Comparison of ENCODE assay signal across 7 mouse cellular contexts in genomic region chr8:111875758-111876157, GRCm38 (mm10). TPM values are rescaled to one million over a fixed set of nuclear protein-coding genes. Genes with fewer than 3 reads are reported as not detected.
DNase-seq lines count a peak whose midpoint lies in the region; ATAC-seq and TF ChIP-seq lines count a peak whose summit lies in the region.

No protein-coding gene starts in this region.

- dilution Hi-C loops in CH12.LX (cut with MboI; ENCODE audit: extremely low pct_ligation_motif_present, extremely low pct_unique_long_range_greater_than_20kb, low sequenced_read_pairs), result no loop called here

- TF ChIP-seq EP300 in CH12.LX (IDR thresholded peaks at IDR 0.05; ENCODE audit: low read length), result no peak

- H3K4me2 ChIP-seq in CH12.LX (ENCODE audit: insufficient read depth, low read depth, poor library complexity, severe bottlenecking), result peak overlapping the region; percentile 77
- peak overlapping the region; percentile 76 for H3K4me2 ChIP-seq in forebrain, embryonic 14.5 days (ENCODE audit: low read length)
- peak overlapping the region; percentile 83 for H3K4me2 ChIP-seq in kidney, embryonic 15.5 days
- peak overlapping the region; percentile 66 for H3K4me2 ChIP-seq in midbrain, embryonic 14.5 days (ENCODE audit: low read length)

- no peak for TF ChIP-seq CTCF in CH12.LX (conservative IDR thresholded peaks at IDR 0.05 in 1 of 2, IDR thresholded peaks at IDR 0.05 in 1 of 2; ENCODE audit: low read depth in 2 of 2, low read length in 2 of 2)

- H3K27me3 ChIP-seq in CH12.LX (replicated peaks), result no peaks in the 10 kb centered on the region
- H3K27me3 ChIP-seq in forebrain, embryonic 14.5 days (replicated peaks; ENCODE audit: control insufficient read depth, insufficient read depth, low read length), result no peaks in the 10 kb centered on the region
- H3K27me3 ChIP-seq in kidney, embryonic 15.5 days, result no peaks in the 10 kb centered on the region
- no peaks in the 10 kb centered on the region for H3K27me3 ChIP-seq in midbrain, embryonic 14.5 days (ENCODE audit: control insufficient read depth, insufficient read depth, low read length)

- DNase-seq in 3T3-L1 (ENCODE audit: low read depth, low spot score), result peak; percentile 27
- DNase-seq in CH12.LX (ENCODE audit: extremely low read depth), result no peak
- DNase-seq in forebrain, embryonic 14.5 days (ENCODE audit: low spot score), result no peak
- DNase-seq in midbrain, embryonic 14.5 days, result no peak
- no peak for DNase-seq in urinary bladder, postnatal 10 days (ENCODE audit: low spot score)
- no peak for DNase-seq in spleen, adult 12 weeks (ENCODE audit: low spot score)

- no peak for TF ChIP-seq RAD21 in CH12.LX (IDR thresholded peaks at IDR 0.05; ENCODE audit: low read depth, low read length)

- no peaks in the 10 kb centered on the region for H3K79me2 ChIP-seq in CH12.LX (replicated peaks; ENCODE audit: control insufficient read depth, extremely low read depth, insufficient read depth, poor library complexity, severe bottlenecking)

- no peak for TF ChIP-seq POLR2A in CH12.LX (IDR thresholded peaks at IDR 0.05; ENCODE audit: low read depth, low read length)

- 28% methylated on average over 9 of the region's 9 CpGs for WGBS in forebrain, embryonic 14.5 days
- WGBS in kidney, embryonic 15.5 days, result 12% methylated on average over 9 of the region's 9 CpGs
- 34% methylated on average over 9 of the region's 9 CpGs for WGBS in midbrain, embryonic 14.5 days

- ATAC-seq in forebrain, embryonic 14.5 days, result no peak
- ATAC-seq in kidney, embryonic 15.5 days (replicated peaks; ENCODE audit: low FRiP score), result no peak
- ATAC-seq in midbrain, embryonic 14.5 days (ENCODE audit: low FRiP score, low TSS enrichment), result peak; percentile 3; the same call in 1 of the 2 replicates

- H3K9ac ChIP-seq in CH12.LX (ENCODE audit: insufficient read depth, low read depth), result peak overlapping the region; percentile 57
- H3K9ac ChIP-seq in forebrain, embryonic 14.5 days (ENCODE audit: low read length), result peak overlapping the region; percentile 68
- H3K9ac ChIP-seq in kidney, embryonic 15.5 days, result peak overlapping the region; percentile 73
- no peak overlapping the region; the same call in 1 of the 2 replicates for H3K9ac ChIP-seq in midbrain, embryonic 14.5 days (replicated peaks; ENCODE audit: low read length)

- H3K4me3 ChIP-seq in CH12.LX (replicated peaks in 1 of 3; ENCODE audit: low read depth in 2 of 3, low read length in 2 of 3, poor library complexity in 1 of 3), result peak overlapping the region; percentile 73 to 92 (median 77)
- H3K4me3 ChIP-seq in forebrain, embryonic 14.5 days (ENCODE audit: low read depth, low read length), result peak overlapping the region; percentile 73
- peak overlapping the region; percentile 95 for H3K4me3 ChIP-seq in kidney, embryonic 15.5 days (replicated peaks)
- H3K4me3 ChIP-seq in midbrain, embryonic 14.5 days (replicated peaks; ENCODE audit: low read depth, low read length), result peak overlapping the region; percentile 72

- H3K27ac ChIP-seq in CH12.LX (ENCODE audit: insufficient read depth, low read depth), result no peak overlapping the region
- no peak overlapping the region for H3K27ac ChIP-seq in forebrain, embryonic 14.5 days (ENCODE audit: low read depth, low read length)
- peak overlapping the region; percentile 93 for H3K27ac ChIP-seq in kidney, embryonic 15.5 days
- no peak overlapping the region for H3K27ac ChIP-seq in midbrain, embryonic 14.5 days (replicated peaks; ENCODE audit: low read depth, low read length)

- no peaks in the 10 kb centered on the region for H3K9me3 ChIP-seq in CH12.LX (replicated peaks; ENCODE audit: low read length)
- no peaks in the 10 kb centered on the region for H3K9me3 ChIP-seq in forebrain, embryonic 14.5 days (replicated peaks; ENCODE audit: control insufficient read depth, low read length)
- H3K9me3 ChIP-seq in kidney, embryonic 15.5 days (replicated peaks), result no peaks in the 10 kb centered on the region
- no peaks in the 10 kb centered on the region for H3K9me3 ChIP-seq in midbrain, embryonic 14.5 days (ENCODE audit: control insufficient read depth, low read length)

- H3K4me1 ChIP-seq in CH12.LX (ENCODE audit: control insufficient read depth in 1 of 2, insufficient read depth in 2 of 2), result peaks cover 4 to 9% of the 10 kb centered on the region in 2 experiments; a peak in 3 of 4 replicates
- H3K4me1 ChIP-seq in forebrain, embryonic 14.5 days (ENCODE audit: control insufficient read depth, insufficient read depth, low read length), result peaks cover 5% of the 10 kb centered on the region
- peaks cover 14% of the 10 kb centered on the region for H3K4me1 ChIP-seq in kidney, embryonic 15.5 days
- no peaks in the 10 kb centered on the region for H3K4me1 ChIP-seq in midbrain, embryonic 14.5 days (ENCODE audit: control insufficient read depth, insufficient read depth, low read length)

- peaks cover 0 to 6% of the 10 kb centered on the region in 2 experiments for H3K36me3 ChIP-seq in CH12.LX (replicated peaks in 1 of 2; ENCODE audit: control insufficient read depth in 1 of 2, insufficient read depth in 1 of 2, low read length in 1 of 2)
- no peaks in the 10 kb centered on the region for H3K36me3 ChIP-seq in forebrain, embryonic 14.5 days (ENCODE audit: control insufficient read depth, insufficient read depth, low read length)
- no peaks in the 10 kb centered on the region for H3K36me3 ChIP-seq in kidney, embryonic 15.5 days
- no peaks in the 10 kb centered on the region for H3K36me3 ChIP-seq in midbrain, embryonic 14.5 days (ENCODE audit: control insufficient read depth, insufficient read depth, low read length)

- in situ Hi-C loops in CH12.LX (cut with MboI; ENCODE audit: low pct_ligation_motif_present, low pct_unique_long_range_greater_than_20kb, low sequenced_read_pairs), result loop anchor here (10.0 kb wide), 1 partner anchor 119 kb away; the partner anchor contains the start of gene Adat1

TF ChIP-seq in CH12.LX, 34 proteins besides CTCF, POLR2A, EP300 and RAD21:
- no peak for TF ChIP-seq MYC (IDR thresholded peaks at IDR 0.05; ENCODE audit: low read depth, low read length)
- no peak for TF ChIP-seq HCFC1 (IDR thresholded peaks at IDR 0.05; ENCODE audit: low read depth, low read length)
- TF ChIP-seq MAFK (IDR thresholded peaks at IDR 0.05; ENCODE audit: insufficient replicate concordance, low read length), result no peak
- no peak for TF ChIP-seq E2F4 (IDR thresholded peaks at IDR 0.05; ENCODE audit: insufficient replicate concordance, low read depth, low read length)
- no peak for TF ChIP-seq RCOR1 (conservative IDR thresholded peaks at IDR 0.05; ENCODE audit: low read depth, low read length)
- no peak for TF ChIP-seq USF2 (conservative IDR thresholded peaks at IDR 0.05; ENCODE audit: low read depth, low read length)
- no peak for TF ChIP-seq KAT2A (IDR thresholded peaks at IDR 0.05; ENCODE audit: insufficient replicate concordance, low read length)
- TF ChIP-seq CHD1 (IDR thresholded peaks at IDR 0.05; ENCODE audit: low read depth, low read length), result no peak
- TF ChIP-seq PAX5 (IDR thresholded peaks at IDR 0.05; ENCODE audit: low read length), result no peak
- no peak for TF ChIP-seq GABPA (IDR thresholded peaks at IDR 0.05; ENCODE audit: insufficient replicate concordance, low read depth, low read length)

RNA-seq across cellular contexts. Expression of gene Tmem170, which starts 0.8 kb away (rescaled TPM):
- 2.2 and 2.4 TPM in 2 replicates for total RNA-seq in CH12.LX (2012; rRNA removed)
- total RNA-seq in CH12.LX (2014; rRNA removed), result 2.1 and 2.5 TPM in 2 replicates
- 1.2 and 1.6 TPM in 2 replicates for polyA plus RNA-seq in CH12.LX (2012; ENCODE audit: insufficient read length, low read depth)
- 2.0 and 2.7 TPM in 2 replicates for polyA plus RNA-seq in forebrain, embryonic 14.5 days (2014; fragmentation: Nextera tagmentation; extraction: Ambion mirVana)
- 13.0 and 13.4 TPM in 2 replicates for polyA plus RNA-seq in kidney, embryonic 15.5 days (2015; fragmentation: Nextera tagmentation; extraction: Ambion mirVana)
- 3.0 and 3.6 TPM in 2 replicates for polyA plus RNA-seq in midbrain, embryonic 14.5 days (2014; fragmentation: Nextera tagmentation; extraction: Ambion mirVana)

RNA-seq across cellular contexts. Expression of gene Cfdp1, which starts 21.7 kb away (rescaled TPM):
- total RNA-seq in CH12.LX (2012; rRNA removed) (113 and 131 TPM in 2 replicates), CH12.LX (2014; rRNA removed) (169 and 199 TPM in 2 replicates)
- polyA plus RNA-seq in CH12.LX (2012; ENCODE audit: insufficient read length, low read depth), result 210 and 286 TPM in 2 replicates
- 173 and 178 TPM in 2 replicates for polyA plus RNA-seq in forebrain, embryonic 14.5 days (2014; fragmentation: Nextera tagmentation; extraction: Ambion mirVana)
- 226 and 233 TPM in 2 replicates for polyA plus RNA-seq in kidney, embryonic 15.5 days (2015; fragmentation: Nextera tagmentation; extraction: Ambion mirVana)
- polyA plus RNA-seq in midbrain, embryonic 14.5 days (2014; fragmentation: Nextera tagmentation; extraction: Ambion mirVana), result 167 and 184 TPM in 2 replicates

RNA-seq across cellular contexts. Expression of gene Chst5, which starts 34.5 kb away (rescaled TPM):
- total RNA-seq in CH12.LX (2012; rRNA removed) (not detected in 2 replicates), CH12.LX (2014; rRNA removed) (not detected in 2 replicates)
- not detected in 2 replicates for polyA plus RNA-seq in CH12.LX (2012; ENCODE audit: insufficient read length, low read depth)
- polyA plus RNA-seq in forebrain, embryonic 14.5 days (2014; fragmentation: Nextera tagmentation; extraction: Ambion mirVana), result 2.6 TPM in 2 replicates
- 0.96 and 1.1 TPM in 2 replicates for polyA plus RNA-seq in kidney, embryonic 15.5 days (2015; fragmentation: Nextera tagmentation; extraction: Ambion mirVana)
- polyA plus RNA-seq in midbrain, embryonic 14.5 days (2014; fragmentation: Nextera tagmentation; extraction: Ambion mirVana), result 3.1 and 3.2 TPM in 2 replicates

RNA-seq across cellular contexts. Expression of gene Tmem231, which starts 57.9 kb away (rescaled TPM):
- 2.1 and 3.6 TPM in 2 replicates for total RNA-seq in CH12.LX (2012; rRNA removed)
- 3.1 and 3.5 TPM in 2 replicates for total RNA-seq in CH12.LX (2014; rRNA removed)
- 3.7 and 4.3 TPM in 2 replicates for polyA plus RNA-seq in CH12.LX (2012; ENCODE audit: insufficient read length, low read depth)
- 11.8 and 14.3 TPM in 2 replicates for polyA plus RNA-seq in forebrain, embryonic 14.5 days (2014; fragmentation: Nextera tagmentation; extraction: Ambion mirVana)
- 21.1 and 21.5 TPM in 2 replicates for polyA plus RNA-seq in kidney, embryonic 15.5 days (2015; fragmentation: Nextera tagmentation; extraction: Ambion mirVana)
- polyA plus RNA-seq in midbrain, embryonic 14.5 days (2014; fragmentation: Nextera tagmentation; extraction: Ambion mirVana), result 14.8 and 16.7 TPM in 2 replicates
